Mouse (Mus musculus) heart, embryonic 15.5 days (tissue): ENCODE measurements around the gene Zfp511. TPM values are rescaled to one million over a fixed set of nuclear protein-coding genes. Genes with fewer than 3 reads are reported as not detected.
A peak's percentile ranks its signal among the peaks of the same experiment; 100 is the strongest.

ENCODE experiments used
- ATAC-seq: fragments of 200-750 bp; cut with Nextera tagmentation; replicated peaks from 2 replicates; pipeline ENCODE4 v1.8.0; 2017; ENCODE audit warnings: low read depth, moderate TSS enrichment; ENCODE audit not compliant: insufficient number of reproducible peaks, insufficient read depth, low FRiP score
- H3K27ac ChIP-seq: fragments of 300-500 bp; sonication (generic); 2 replicates; pipeline ENCODE4 v1.5.1; 2015; ENCODE audit warnings: mild to moderate bottlenecking, inconsistent platforms
- H3K27me3 ChIP-seq: fragments of 300-500 bp; sonication (generic); 2 replicates; pipeline ENCODE4 v1.6.1; 2015; ENCODE audit warnings: inconsistent platforms
- H3K36me3 ChIP-seq: fragments of 300-500 bp; sonication (generic); 2 replicates; pipeline ENCODE4 v1.6.1; 2015; ENCODE audit warnings: mild to moderate bottlenecking, inconsistent platforms
- H3K4me1 ChIP-seq: fragments of 300-500 bp; sonication (generic); replicated peaks from 2 replicates; pipeline ENCODE4 v1.6.1; 2015; ENCODE audit warnings: inconsistent platforms
- H3K4me2 ChIP-seq: fragments of 300-500 bp; sonication (generic); 2 replicates; pipeline ENCODE4 v1.6.1; 2015; ENCODE audit warnings: inconsistent platforms, mild to moderate bottlenecking, moderate library complexity
- H3K4me3 ChIP-seq: fragments of 300-500 bp; sonication (generic); 2 replicates; pipeline ENCODE4 v1.5.1; 2015; ENCODE audit warnings: mild to moderate bottlenecking, inconsistent platforms
- H3K9ac ChIP-seq: fragments of 300-500 bp; sonication (generic); 2 replicates; pipeline ENCODE4 v1.6.1; 2015; ENCODE audit warnings: mild to moderate bottlenecking, inconsistent platforms
- H3K9me3 ChIP-seq: fragments of 300-500 bp; sonication (generic); replicated peaks from 2 replicates; pipeline ENCODE4 v1.6.1; 2016; ENCODE audit warnings: inconsistent platforms
- WGBS: fragments of 180-500 bp; shearing (Covaris S2); methylation state at CpG from one replicate; pipeline ENCODE4 v1.1.7; 2015; ENCODE audit warnings: mixed read lengths; 5-methylcytosine and 5-hydroxymethylcytosine counted together
- polyA plus RNA-seq: library from polyadenylated mRNA; unstranded; fragments of >200 nt; fragmentation: Nextera tagmentation; extraction: Ambion mirVana; gene quantifications from 2 replicates; pipeline ENCODE4 v1.2.1, GENCODE M21; 2015

Gene Zfp511
- polyA plus RNA-seq, 1 experiment from 2014 or later: 27.6 TPM

DNA sequence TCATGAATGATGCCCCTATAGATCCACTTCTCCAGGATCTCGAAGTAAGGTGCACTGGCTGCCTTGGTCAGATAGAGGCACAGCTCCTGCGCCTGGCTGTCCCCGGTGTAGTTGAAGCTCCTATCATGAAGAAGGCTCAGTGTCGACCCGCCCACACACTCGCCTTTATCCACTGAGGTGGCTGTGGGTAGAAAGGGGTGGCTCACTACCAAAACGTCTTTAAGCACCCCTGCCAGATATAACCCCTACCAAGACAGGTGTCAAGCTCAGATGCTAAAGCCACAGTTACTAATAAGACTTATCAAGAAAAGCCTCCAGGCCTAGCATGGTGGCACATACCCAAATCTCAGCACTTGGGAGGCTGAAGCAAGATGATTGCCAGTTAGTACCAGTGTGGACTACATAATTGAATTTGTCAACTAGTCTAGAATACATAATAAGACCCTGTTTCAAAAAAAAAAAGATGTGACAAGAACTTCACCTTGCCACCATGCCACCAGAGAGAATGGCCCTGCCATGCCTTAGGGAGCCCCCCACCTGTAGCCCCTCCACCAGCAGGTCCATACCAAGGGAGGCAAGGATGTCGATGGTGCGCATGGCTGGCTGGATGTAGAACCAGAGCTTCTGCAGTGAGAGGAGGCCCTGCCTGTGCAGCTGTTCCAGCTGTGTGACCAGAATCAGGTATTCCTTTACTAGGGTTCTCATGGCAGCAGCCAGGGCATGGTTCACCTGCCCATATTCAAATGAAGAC lies 29.2 kb upstream of the Zfp511 start:
- H3K9ac ChIP-seq: no peak overlapping the region

DNA sequence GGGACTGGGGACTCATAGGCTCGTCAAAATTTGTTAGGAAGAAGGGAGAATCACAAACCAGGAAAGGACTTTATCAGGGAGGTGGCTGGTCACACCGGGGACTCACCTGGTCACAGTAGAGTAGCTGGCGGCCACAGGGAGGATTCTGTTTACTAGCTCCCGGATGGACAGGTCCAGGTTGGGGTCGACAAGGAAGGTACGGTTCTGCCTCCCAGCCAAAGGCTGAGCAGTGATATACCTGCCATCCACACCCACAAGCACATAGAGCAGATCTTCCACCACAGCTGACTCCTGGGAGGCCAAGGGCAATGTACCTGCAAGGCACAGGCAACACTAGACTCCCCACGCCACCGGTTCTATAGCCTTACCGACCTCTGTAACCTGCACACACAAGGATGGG lies 28.4 kb upstream of the Zfp511 start:
- peaks cover 33% of the 10 kb centered on the region for H3K36me3 ChIP-seq
- no peak overlapping the region for H3K27ac ChIP-seq
- H3K9ac ChIP-seq: no peak overlapping the region
- H3K27me3 ChIP-seq: no peaks in the 10 kb centered on the region
- H3K4me3 ChIP-seq: no peak overlapping the region
- no peaks in the 10 kb centered on the region for H3K9me3 ChIP-seq
- H3K4me2 ChIP-seq: no peak overlapping the region
- no peak for ATAC-seq
- no peaks in the 10 kb centered on the region for H3K4me1 ChIP-seq
- WGBS: 92% methylated on average over 9 of the region's 9 CpGs

More for the DNA sequence above, 29.2 kb upstream of the Zfp511 start:
- WGBS: 90% methylated on average over 9 of the region's 9 CpGs
- no peak overlapping the region for H3K4me3 ChIP-seq
- H3K27me3 ChIP-seq: no peaks in the 10 kb centered on the region
- no peak for ATAC-seq
- H3K27ac ChIP-seq: no peak overlapping the region
- no peaks in the 10 kb centered on the region for H3K4me1 ChIP-seq
- peaks cover 38% of the 10 kb centered on the region for H3K36me3 ChIP-seq
- H3K4me2 ChIP-seq: no peak overlapping the region
- H3K9me3 ChIP-seq: no peaks in the 10 kb centered on the region

DNA sequence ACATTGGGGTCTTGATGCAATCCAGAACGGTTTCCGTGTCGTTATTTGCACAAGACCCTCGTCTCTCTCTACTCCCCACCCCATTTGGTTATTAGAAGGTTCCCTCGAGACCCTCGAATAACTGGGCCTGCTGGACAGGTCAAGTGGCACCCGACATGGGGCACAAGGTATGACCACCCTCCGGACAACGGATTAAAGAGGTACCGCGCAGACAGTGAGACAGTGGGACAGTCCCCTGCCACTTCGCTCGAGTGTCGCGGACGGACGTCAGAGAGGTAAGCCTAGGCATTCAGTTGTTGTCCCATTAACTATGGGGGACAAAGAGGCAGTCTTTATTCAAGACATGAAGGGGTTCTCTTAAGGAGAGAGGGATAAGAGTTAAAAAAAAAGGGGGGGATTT lies 24.9 kb upstream of the Zfp511 start:
- Histone ChIP-seq H3K27ac (no peak overlapping the region), H3K4me1 (no peaks in the 10 kb centered on the region), H3K4me3 (no peak overlapping the region), H3K4me2 (no peak overlapping the region), H3K27me3 (no peaks in the 10 kb centered on the region), H3K9me3 (no peaks in the 10 kb centered on the region), H3K36me3 (peaks cover 16% of the 10 kb centered on the region; the same call in 1 of the 2 replicates), H3K9ac (no peak overlapping the region)
- 95% methylated on average over 17 of the region's 17 CpGs for WGBS
- ATAC-seq: no peak

DNA sequence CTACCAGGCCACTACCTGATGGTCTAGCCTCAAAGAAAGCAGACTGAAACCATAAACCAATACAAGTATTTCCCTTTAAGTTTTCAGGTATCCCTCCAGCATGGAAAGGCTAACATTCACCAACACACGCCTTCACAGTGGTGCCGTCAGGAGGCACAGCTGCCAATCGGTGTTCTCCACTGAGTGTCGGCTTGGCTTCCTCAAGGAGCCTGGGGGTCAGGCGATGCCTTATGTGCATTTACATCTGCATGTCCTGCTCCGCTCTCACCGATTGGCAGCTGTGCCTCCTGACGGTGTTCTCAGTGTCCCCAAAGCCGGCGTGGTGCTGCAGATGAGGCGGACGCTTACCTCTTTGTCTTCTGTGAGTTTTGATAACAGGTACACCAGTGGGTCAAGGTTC lies 4.4 kb upstream of the Zfp511 start:
- H3K4me1 ChIP-seq: peaks cover 15% of the 10 kb centered on the region
- H3K9ac ChIP-seq: no peak overlapping the region
- H3K4me2 ChIP-seq: no peak overlapping the region
- no peak overlapping the region for H3K4me3 ChIP-seq
- no peak overlapping the region for H3K27ac ChIP-seq
- peaks cover 51% of the 10 kb centered on the region for H3K36me3 ChIP-seq
- whole genome bisulfite sequencing: 94% methylated on average over 12 of the region's 12 CpGs
- no peaks in the 10 kb centered on the region for H3K9me3 ChIP-seq
- H3K27me3 ChIP-seq: no peaks in the 10 kb centered on the region
- ATAC-seq: no peak

DNA sequence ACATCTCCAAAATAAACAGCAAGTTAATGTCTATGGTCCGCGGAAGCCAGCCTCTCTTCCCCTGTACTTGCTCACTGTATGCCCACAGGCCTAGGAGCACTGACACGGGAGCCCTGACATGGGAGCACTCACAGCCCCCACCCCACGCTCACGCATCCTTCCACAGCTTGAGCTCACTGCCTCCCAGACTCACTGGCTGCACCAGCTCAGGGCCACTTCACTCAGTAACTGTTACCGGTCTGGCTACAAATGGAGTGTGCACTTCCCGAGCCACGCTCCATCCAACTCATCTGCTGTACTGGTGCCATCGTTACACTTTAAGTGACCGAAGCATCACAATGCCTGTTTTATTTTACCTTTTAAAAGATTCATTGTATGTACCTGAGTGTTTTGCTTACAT lies 3.8 kb upstream of the Zfp511 start:
- ATAC-seq: no peak
- 92% methylated on average over 10 of the region's 10 CpGs for whole genome bisulfite sequencing
- no peak overlapping the region for H3K4me2 ChIP-seq
- no peak overlapping the region for H3K9ac ChIP-seq
- peaks cover 21% of the 10 kb centered on the region for H3K4me1 ChIP-seq
- no peak overlapping the region for H3K27ac ChIP-seq
- H3K9me3 ChIP-seq: no peaks in the 10 kb centered on the region
- H3K36me3 ChIP-seq: peaks cover 51% of the 10 kb centered on the region
- H3K27me3 ChIP-seq: no peaks in the 10 kb centered on the region
- H3K4me3 ChIP-seq: no peak overlapping the region

DNA sequence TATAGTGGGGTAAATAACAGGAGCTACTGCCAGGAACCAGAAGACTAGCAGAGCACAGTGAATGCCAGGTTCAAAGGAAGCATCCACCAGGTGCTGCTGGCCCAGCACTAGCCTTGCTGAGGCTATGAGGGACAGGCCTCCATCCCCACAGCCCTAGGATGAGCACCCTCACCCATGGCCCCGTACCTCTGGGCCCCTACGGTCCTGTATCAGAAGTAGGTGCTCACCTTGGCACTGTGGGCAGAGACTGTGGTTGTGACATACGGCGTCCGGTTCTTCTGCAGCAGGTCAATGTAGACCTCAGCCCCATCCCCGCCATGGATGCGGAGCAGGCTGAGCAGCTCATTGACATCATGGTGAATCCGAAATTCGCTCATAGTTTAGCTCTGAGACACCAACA lies 2.8 kb upstream of the Zfp511 start:
- Histone ChIP-seq H3K27me3 (no peaks in the 10 kb centered on the region), H3K9ac (no peak overlapping the region), H3K4me1 (peaks cover 22% of the 10 kb centered on the region), H3K4me2 (no peak overlapping the region), H3K9me3 (no peaks in the 10 kb centered on the region), H3K36me3 (peaks cover 45% of the 10 kb centered on the region), H3K4me3 (no peak overlapping the region), H3K27ac (no peak overlapping the region)
- ATAC-seq: no peak
- 93% methylated on average over 9 of the region's 9 CpGs for WGBS

DNA sequence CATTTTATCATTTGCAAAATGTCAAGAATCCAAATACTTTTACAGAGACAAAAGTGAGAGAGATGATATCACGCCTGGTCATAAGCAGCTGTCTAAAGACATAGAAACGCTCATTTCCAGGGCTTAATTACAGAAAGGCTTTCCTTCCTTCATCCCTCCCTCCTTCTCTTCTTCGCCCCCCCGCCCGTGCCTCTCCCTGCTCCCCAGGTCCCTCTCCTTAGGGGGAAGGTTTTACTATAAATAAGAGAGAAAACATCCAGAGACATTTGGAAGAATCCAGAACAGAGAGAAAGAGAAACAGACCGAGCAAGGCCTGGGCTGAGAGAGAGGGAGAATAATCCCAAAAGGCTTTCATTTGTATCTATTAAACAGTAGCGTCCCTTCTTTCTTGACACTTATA lies 735 bp upstream of the Zfp511 start:
- peaks cover 22% of the 10 kb centered on the region for H3K4me1 ChIP-seq
- H3K9me3 ChIP-seq: no peaks in the 10 kb centered on the region
- H3K27ac ChIP-seq: peak overlapping the region; percentile 90
- H3K4me3 ChIP-seq: peak overlapping the region; percentile 81
- WGBS: 19% methylated on average over 7 of the region's 7 CpGs
- peaks cover 35% of the 10 kb centered on the region for H3K36me3 ChIP-seq
- no peaks in the 10 kb centered on the region for H3K27me3 ChIP-seq
- peak overlapping the region; percentile 96 for H3K4me2 ChIP-seq
- H3K9ac ChIP-seq: peak overlapping the region; percentile 83
- no peak for ATAC-seq

DNA sequence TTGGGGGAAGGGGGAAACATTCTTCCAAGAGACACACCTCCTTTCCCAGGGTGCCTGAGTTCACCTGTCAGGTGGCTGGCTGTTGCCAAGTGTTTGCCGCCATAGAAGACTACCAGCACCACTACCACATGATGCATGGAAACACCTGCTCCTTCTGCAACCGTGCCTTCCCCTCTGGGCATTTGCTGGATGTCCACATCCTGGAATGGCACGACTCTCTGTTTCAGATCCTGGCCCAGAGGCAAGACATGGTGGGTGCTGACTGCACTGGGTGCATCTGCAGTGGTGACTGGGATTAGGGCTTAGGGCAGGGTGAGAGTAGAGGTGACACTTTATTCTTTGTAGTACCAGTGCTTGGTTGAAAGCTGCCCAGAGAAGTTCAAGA lies 972 bp downstream of the Zfp511 start:
- no peak for ATAC-seq

DNA sequence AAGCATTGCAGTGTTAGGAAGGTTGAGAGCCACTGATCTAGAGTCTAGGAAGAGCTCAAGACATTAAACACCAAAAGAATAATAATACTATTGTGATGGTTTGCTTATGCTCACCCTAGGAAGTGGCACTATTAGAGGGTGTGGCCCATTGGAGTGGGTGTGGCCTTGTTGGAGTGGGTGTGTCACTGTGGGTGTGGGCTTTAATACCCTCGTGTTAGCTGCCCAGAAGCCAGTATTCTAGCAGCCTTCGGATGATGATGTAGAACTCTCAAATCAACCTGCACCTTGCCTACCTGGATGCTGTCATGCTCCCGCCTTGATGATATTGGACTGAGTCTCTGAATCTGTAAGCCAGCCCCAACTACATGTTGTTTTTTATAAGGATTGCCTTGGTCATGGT lies 6.5 kb downstream of the Zfp511 start:
- H3K4me1 ChIP-seq: peaks cover 3% of the 10 kb centered on the region
- ATAC-seq: no peak

More for the DNA sequence above, 972 bp downstream of the Zfp511 start:
- Histone ChIP-seq H3K36me3 (peaks cover 23% of the 10 kb centered on the region), H3K4me1 (peaks cover 22% of the 10 kb centered on the region), H3K27ac (no peak overlapping the region), H3K27me3 (no peaks in the 10 kb centered on the region), H3K4me2 (peak overlapping the region; percentile 96), H3K9me3 (no peaks in the 10 kb centered on the region), H3K4me3 (peak overlapping the region; percentile 81), H3K9ac (peak overlapping the region; percentile 83; the same call in 1 of the 2 replicates)
- 51% methylated on average over 3 of the region's 3 CpGs for WGBS

DNA sequence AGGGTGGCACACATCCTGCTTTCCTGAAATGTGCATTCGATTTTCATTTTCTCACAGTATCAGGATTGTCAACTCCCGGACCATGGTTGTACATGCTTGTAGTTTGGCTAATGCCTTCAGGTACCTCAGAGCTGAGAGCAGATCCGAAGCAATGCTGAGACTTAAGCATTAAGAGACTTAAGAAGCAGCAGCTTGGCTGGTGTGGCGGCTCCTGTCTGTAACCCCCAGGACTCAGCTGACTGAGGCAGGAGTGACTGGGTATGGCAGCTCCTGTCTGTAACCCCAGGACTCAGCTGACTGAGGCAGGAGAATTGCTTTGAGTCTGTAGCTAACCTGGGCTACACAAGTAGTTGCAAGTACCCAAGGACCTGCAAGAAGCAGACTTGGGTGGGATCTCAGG lies 9.4 kb downstream of the Zfp511 start:
- Histone ChIP-seq H3K9ac (no peak overlapping the region), H3K27ac (no peak overlapping the region), H3K4me2 (no peak overlapping the region), H3K4me1 (peaks cover 24% of the 10 kb centered on the region), H3K27me3 (peaks cover 66% of the 10 kb centered on the region), H3K9me3 (no peaks in the 10 kb centered on the region), H3K4me3 (no peak overlapping the region), H3K36me3 (0 out of 2 replicates have a peak, but pooled peaks cover 4% of the 10 kb centered on the region)
- ATAC-seq: no peak
- WGBS: 72% methylated on average over 4 of the region's 4 CpGs

More for the DNA sequence above, 6.5 kb downstream of the Zfp511 start:
- no peak overlapping the region for H3K4me2 ChIP-seq
- no peak overlapping the region for H3K27ac ChIP-seq
- no peak overlapping the region for H3K4me3 ChIP-seq
- 62% methylated on average over 3 of the region's 3 CpGs for whole genome bisulfite sequencing
- H3K36me3 ChIP-seq: peaks cover 15% of the 10 kb centered on the region
- no peak overlapping the region for H3K9ac ChIP-seq
- peaks cover 38% of the 10 kb centered on the region for H3K27me3 ChIP-seq
- no peaks in the 10 kb centered on the region for H3K9me3 ChIP-seq

DNA sequence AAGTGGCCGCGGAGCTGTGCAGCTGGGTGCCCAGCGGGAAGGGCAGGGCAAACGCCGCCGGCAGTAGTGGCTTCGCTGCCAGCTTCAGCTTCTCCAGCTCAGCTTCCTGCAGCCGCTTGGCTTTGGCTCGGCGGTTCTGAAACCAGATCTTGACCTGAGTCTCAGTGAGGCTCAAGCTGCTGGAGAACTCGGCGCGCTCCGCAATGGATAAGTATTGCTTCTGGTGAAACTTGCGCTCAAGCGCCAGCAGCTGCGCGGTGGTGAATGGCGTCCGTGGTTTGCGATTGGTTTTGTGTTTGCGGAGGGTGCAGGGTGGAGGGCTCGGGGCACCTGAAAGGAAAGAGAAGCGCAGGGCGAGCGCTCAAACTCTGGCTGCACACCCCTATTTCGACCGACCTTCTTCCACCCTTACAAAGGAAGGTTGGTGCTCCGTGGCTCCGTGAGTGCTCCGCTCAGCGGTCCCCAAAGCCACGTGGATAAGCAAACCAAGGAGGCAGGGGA lies 11.7 kb downstream of the Zfp511 start:
- Histone ChIP-seq H3K27me3 (peaks cover 89% of the 10 kb centered on the region), H3K4me1 (peaks cover 24% of the 10 kb centered on the region), H3K4me3 (peak overlapping the region; percentile 50), H3K9me3 (no peaks in the 10 kb centered on the region), H3K36me3 (no peaks in the 10 kb centered on the region), H3K27ac (no peak overlapping the region), H3K9ac (no peak overlapping the region), H3K4me2 (peak overlapping the region; percentile 87)
- ATAC-seq: no peak
- under 1% methylated on average over 33 of the region's 33 CpGs for WGBS
